Mouse (Mus musculus) spleen, postnatal 10 days (tissue): ENCODE results near the gene Lama1.
"Not testable (repeated sequence)": the region's sequence is repeated elsewhere in the genome, so short reads cannot be mapped to it uniquely, and the experiment has no call there.

Experiments used
- DNase-seq, 2 experiments: peaks; one replicate each; pipeline ENCODE4 v3.0.0; 2021 to 2022; ENCODE audit warnings: low spot score in 2 of 2

Gene Lama1

GRCm38 (mm10) chr17:67715466-67715865, 18.4 kb downstream of the Lama1 start:
- DNase-seq = no peak

- no peak for DNase-seq
Measured at GRCm38 (mm10) chr17:67722055-67722454, 25.0 kb downstream of the Lama1 start.

- DNase-seq = no peak
Measured at GRCm38 (mm10) chr17:67722578-67722977, 25.5 kb downstream of the Lama1 start.

- DNase-seq = no peak
Measured at GRCm38 (mm10) chr17:67723175-67724067, 26.4 kb downstream of the Lama1 start.

- no peak for DNase-seq
Measured at GRCm38 (mm10) chr17:67726601-67727000, 29.5 kb downstream of the Lama1 start.

GRCm38 (mm10) chr17:67728751-67729150, 31.7 kb downstream of the Lama1 start:
- no peak for DNase-seq

- DNase-seq = no peak
Measured at GRCm38 (mm10) chr17:67731096-67731495, 34.0 kb downstream of the Lama1 start.

GRCm38 (mm10) chr17:67731964-67732363, 34.9 kb downstream of the Lama1 start:
- DNase-seq = no peak

- no peak for DNase-seq
Measured at GRCm38 (mm10) chr17:67733516-67733915, 36.5 kb downstream of the Lama1 start.

GRCm38 (mm10) chr17:67735722-67736121, 38.7 kb downstream of the Lama1 start:
- no peak for DNase-seq

- DNase-seq = not testable (repeated sequence)
Measured at GRCm38 (mm10) chr17:67741229-67741628, 44.2 kb downstream of the Lama1 start.

- DNase-seq = no peak
Measured at GRCm38 (mm10) chr17:67764167-67764871, 67.3 kb downstream of the Lama1 start.

GRCm38 (mm10) chr17:67773608-67774007, 76.5 kb downstream of the Lama1 start:
- DNase-seq = no peak

GRCm38 (mm10) chr17:67776764-67777163, 79.7 kb downstream of the Lama1 start:
- no peak for DNase-seq

GRCm38 (mm10) chr17:67779812-67780211, 82.8 kb downstream of the Lama1 start:
- DNase-seq = no peak

GRCm38 (mm10) chr17:67791091-67791490, 94.0 kb downstream of the Lama1 start:
- DNase-seq = no peak

- DNase-seq = no peak
Measured at GRCm38 (mm10) chr17:67809171-67809570, 112.1 kb downstream of the Lama1 start.

- no peak for DNase-seq
Measured at GRCm38 (mm10) chr17:67813666-67814065, 116.6 kb downstream of the Lama1 start.

GRCm38 (mm10) chr17:67815720-67816119, 118.7 kb downstream of the Lama1 start:
- no peak for DNase-seq

GRCm38 (mm10) chr17:67816916-67817315, 119.9 kb downstream of the Lama1 start:
- DNase-seq = no peak

GRCm38 (mm10) chr17:67827431-67827830, 130.4 kb downstream of the Lama1 start:
- DNase-seq = no peak

- DNase-seq = no peak
Measured at GRCm38 (mm10) chr17:67836146-67836895, 139.3 kb downstream of the Lama1 start.
